Mouse (Mus musculus): ENCODE data around the gene Cd3d. TPM values are rescaled to one million over a fixed set of nuclear protein-coding genes. Genes with fewer than 3 reads are reported as not detected.

Cd3d gene
- total and polyA plus RNA-seq, 3 experiments, result not detected

GRCm38 (mm10) chr9:45011291-45011690 is 29.7 kb downstream of the Cd3d start:
- Histone ChIP-seq H3K4me3 (ENCODE audit: control insufficient read depth in 1 of 2, insufficient read depth in 1 of 2, low read depth in 2 of 2, low read length in 2 of 2) (no peak overlapping the region), H3K27me3 (ENCODE audit: control insufficient read depth in 1 of 2, insufficient read depth in 2 of 2, low read length in 2 of 2) (no peaks in the 10 kb centered on the region), H3K36me3 (ENCODE audit: control insufficient read depth in 1 of 2, insufficient read depth in 2 of 2, low read length in 2 of 2) (peaks cover 0 to 4% of the 10 kb centered on the region in 2 experiments; a peak in 2 of 4 replicates), H3K9me3 (replicated peaks; ENCODE audit: insufficient read depth, low read length) (no peaks in the 10 kb centered on the region), H3K27ac (ENCODE audit: control insufficient read depth, low read depth, low read length) (no peak overlapping the region), H3K79me2 (ENCODE audit: control insufficient read depth, insufficient read depth, low read length, poor library complexity) (no peaks in the 10 kb centered on the region), H3K9ac (ENCODE audit: control insufficient read depth, low read depth, low read length, poor library complexity, severe bottlenecking) (no peak overlapping the region), H3K4me1 (ENCODE audit: control insufficient read depth in 1 of 2, insufficient read depth in 2 of 2, low read length in 2 of 2) (peaks cover 0 to 4% of the 10 kb centered on the region in 2 experiments; a peak in 1 of 4 replicates)
- no peak for DNase-seq (ENCODE audit: low read depth, low spot score)
- TF ChIP-seq RCOR1 (IDR thresholded peaks at IDR 0.05; ENCODE audit: low read depth, low read length) (no peak), CHD2 (IDR thresholded peaks at IDR 0.05; ENCODE audit: low read length) (no peak), ETS1 (IDR thresholded peaks at IDR 0.05; ENCODE audit: low read depth, low read length) (no peak), KAT2A (conservative IDR thresholded peaks at IDR 0.05; ENCODE audit: low read depth, low read length) (no peak), TCF12 (IDR thresholded peaks at IDR 0.05; ENCODE audit: low read depth, low read length) (no peak)

- Histone ChIP-seq H3K27ac (ENCODE audit: control insufficient read depth, low read depth, low read length) (no peak overlapping the region), H3K27me3 (ENCODE audit: control insufficient read depth in 1 of 2, insufficient read depth in 2 of 2, low read length in 2 of 2) (no peaks in the 10 kb centered on the region), H3K4me1 (ENCODE audit: control insufficient read depth in 1 of 2, insufficient read depth in 2 of 2, low read length in 2 of 2) (peaks cover 0 to 11% of the 10 kb centered on the region in 2 experiments; a peak in 3 of 4 replicates), H3K4me3 (ENCODE audit: control insufficient read depth in 1 of 2, insufficient read depth in 1 of 2, low read depth in 2 of 2, low read length in 2 of 2) (no peak overlapping the region), H3K79me2 (ENCODE audit: control insufficient read depth, insufficient read depth, low read length, poor library complexity) (no peaks in the 10 kb centered on the region), H3K9me3 (replicated peaks; ENCODE audit: insufficient read depth, low read length) (no peaks in the 10 kb centered on the region), H3K36me3 (ENCODE audit: control insufficient read depth in 1 of 2, insufficient read depth in 2 of 2, low read length in 2 of 2) (peaks cover 0 to 4% of the 10 kb centered on the region in 2 experiments; a peak in 2 of 4 replicates), H3K9ac (ENCODE audit: control insufficient read depth, low read depth, low read length, poor library complexity, severe bottlenecking) (no peak overlapping the region)
- TF ChIP-seq TCF12 (IDR thresholded peaks at IDR 0.05; ENCODE audit: low read depth, low read length) (no peak), SMC3 (IDR thresholded peaks at IDR 0.05; ENCODE audit: low read depth, low read length) (peak; percentile 10; the same call in 1 of the 2 replicates), CTCF (IDR thresholded peaks at IDR 0.05 in 2 of 3, conservative IDR thresholded peaks at IDR 0.05 in 1 of 3; ENCODE audit: control insufficient read depth in 1 of 3, insufficient read depth in 1 of 3, low read depth in 2 of 3, low read length in 3 of 3, poor library complexity in 1 of 3, severe bottlenecking in 1 of 3) (0 out of 6 replicates have a peak, but pooled peaks of 1 of the 3 experiments have one; percentile 1)
- no peak for DNase-seq (ENCODE audit: low read depth, low spot score)
Observed at GRCm38 (mm10) chr9:45014879-45015278, 33.3 kb downstream of the Cd3d start.

GRCm38 (mm10) chr9:45015841-45016240 is 34.3 kb downstream of the Cd3d start:
- H3K4me1 ChIP-seq (ENCODE audit: control insufficient read depth in 1 of 2, insufficient read depth in 2 of 2, low read length in 2 of 2), result peaks cover 0 to 9% of the 10 kb centered on the region in 2 experiments; a peak in 3 of 4 replicates
- no peak overlapping the region for H3K27ac ChIP-seq (ENCODE audit: control insufficient read depth, low read depth, low read length)
- no peak for DNase-seq (ENCODE audit: low read depth, low spot score)
- no peaks in the 10 kb centered on the region for H3K9me3 ChIP-seq (replicated peaks; ENCODE audit: insufficient read depth, low read length)
- H3K79me2 ChIP-seq (ENCODE audit: control insufficient read depth, insufficient read depth, low read length, poor library complexity), result no peaks in the 10 kb centered on the region
- no peak for TF ChIP-seq MAZ (IDR thresholded peaks at IDR 0.05; ENCODE audit: low read depth, low read length)
- H3K36me3 ChIP-seq (ENCODE audit: control insufficient read depth in 1 of 2, insufficient read depth in 2 of 2, low read length in 2 of 2), result no peaks in the 10 kb centered on the region
- no peak overlapping the region for H3K9ac ChIP-seq (ENCODE audit: control insufficient read depth, low read depth, low read length, poor library complexity, severe bottlenecking)
- 0 out of 4 replicates have a peak, but pooled peaks cover 0 to under 1% of the 10 kb centered on the region in 2 experiments for H3K27me3 ChIP-seq (ENCODE audit: control insufficient read depth in 1 of 2, insufficient read depth in 2 of 2, low read length in 2 of 2)
- no peak overlapping the region for H3K4me3 ChIP-seq (ENCODE audit: control insufficient read depth in 1 of 2, insufficient read depth in 1 of 2, low read depth in 2 of 2, low read length in 2 of 2)

GRCm38 (mm10) chr9:45018031-45018430 is 36.4 kb downstream of the Cd3d start:
- no peak for TF ChIP-seq SMC3 (IDR thresholded peaks at IDR 0.05; ENCODE audit: low read depth, low read length)
- TF ChIP-seq UBTF (IDR thresholded peaks at IDR 0.05; ENCODE audit: borderline replicate concordance, insufficient read depth, low read depth, low read length), result no peak
- no peak for TF ChIP-seq CHD2 (IDR thresholded peaks at IDR 0.05; ENCODE audit: low read length)
- TF ChIP-seq MYB (IDR thresholded peaks at IDR 0.05; ENCODE audit: low read depth, low read length), result no peak
- no peak for TF ChIP-seq ELF1 (IDR thresholded peaks at IDR 0.05; ENCODE audit: low read depth, low read length)
- TF ChIP-seq HCFC1 (IDR thresholded peaks at IDR 0.05; ENCODE audit: low read depth, low read length), result no peak
- peaks cover 0 to 7% of the 10 kb centered on the region in 2 experiments; a peak in 3 of 4 replicates for H3K4me1 ChIP-seq (ENCODE audit: control insufficient read depth in 1 of 2, insufficient read depth in 2 of 2, low read length in 2 of 2)
- peaks cover 0 to 1% of the 10 kb centered on the region in 2 experiments; a peak in 2 of 4 replicates for H3K27me3 ChIP-seq (ENCODE audit: control insufficient read depth in 1 of 2, insufficient read depth in 2 of 2, low read length in 2 of 2)
- no peak overlapping the region; the same call in 1 of the 2 replicates for H3K27ac ChIP-seq (ENCODE audit: control insufficient read depth, low read depth, low read length)
- H3K4me3 ChIP-seq (ENCODE audit: control insufficient read depth in 1 of 2, insufficient read depth in 1 of 2, low read depth in 2 of 2, low read length in 2 of 2), result no peak overlapping the region
- no peaks in the 10 kb centered on the region for H3K9me3 ChIP-seq (replicated peaks; ENCODE audit: insufficient read depth, low read length)
- H3K9ac ChIP-seq (ENCODE audit: control insufficient read depth, low read depth, low read length, poor library complexity, severe bottlenecking), result no peak overlapping the region
- H3K79me2 ChIP-seq (ENCODE audit: control insufficient read depth, insufficient read depth, low read length, poor library complexity), result no peaks in the 10 kb centered on the region
- DNase-seq (ENCODE audit: low read depth, low spot score), result no peak
- no peaks in the 10 kb centered on the region for H3K36me3 ChIP-seq (ENCODE audit: control insufficient read depth in 1 of 2, insufficient read depth in 2 of 2, low read length in 2 of 2)

Data from MEL (cell line).